Mouse (Mus musculus) cortical plate, adult 2 months (tissue): Measurements from ENCODE around the gene Nacc2.

Source experiments
- CTCF ChIP-seq: fragments of 200-500 bp; IDR thresholded peaks from 2 replicates; pipeline ENCODE4 v1.5.1; 2011; ENCODE audit warnings: mild to moderate bottlenecking, control low read depth, low read length; ENCODE audit not compliant: insufficient read depth; ENCODE audit errors: extremely low read depth
- POLR2A ChIP-seq: fragments of 200-500 bp; IDR thresholded peaks from 2 replicates; pipeline ENCODE4 v1.6.1; 2011; ENCODE audit warnings: mild to moderate bottlenecking, low read length, control low read depth; ENCODE audit not compliant: insufficient read depth; ENCODE audit errors: extremely low read depth

DNA sequence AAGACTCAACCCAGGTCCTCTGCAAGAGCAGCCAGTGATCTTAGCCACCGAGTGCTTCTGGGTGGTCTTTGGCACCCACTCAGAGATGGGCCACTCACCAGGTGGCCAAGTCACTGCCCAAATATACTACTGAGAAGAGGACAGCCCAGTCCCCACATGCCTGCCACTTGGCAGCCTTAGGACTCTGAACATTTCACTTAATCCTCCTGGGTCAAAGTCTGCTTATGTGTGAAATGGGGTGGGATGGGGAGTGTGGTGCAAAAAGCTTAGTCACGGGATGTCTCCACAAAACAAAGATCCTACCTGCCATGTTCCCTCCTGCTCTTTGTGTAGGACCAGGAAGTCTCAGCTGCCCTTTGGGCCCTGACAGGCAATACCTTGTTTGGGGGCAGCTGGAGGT lies 49.1 kb upstream of the Nacc2 start:
- TF ChIP-seq CTCF (no peak), POLR2A (no peak)
